Mouse (Mus musculus) gastrocnemius, postnatal 14 days (tissue): ENCODE data around the gene Metap2. TPM values are rescaled to one million over a fixed set of nuclear protein-coding genes. Genes with fewer than 3 reads are reported as not detected.

ENCODE experiments used
- DNase-seq: peaks from one replicate; pipeline ENCODE4 v3.0.0; 2021; ENCODE audit warnings: mixed read lengths
- intact Hi-C: fragments of 180-260 bp; cut with DNase I; formaldehyde crosslinking; loops from one replicate; pipeline ENCODE4 v1.15.1; 2025; ENCODE audit warnings: low total_unique reads
- total RNA-seq, 2 experiments: library from RNA; stranded (reverse); gene quantifications; 2 replicates each; pipeline ENCODE4 v1.2.3; 2021

The Metap2 gene
- total RNA-seq, 2 experiments from 2014 or later = 159 to 171 TPM

DNA sequence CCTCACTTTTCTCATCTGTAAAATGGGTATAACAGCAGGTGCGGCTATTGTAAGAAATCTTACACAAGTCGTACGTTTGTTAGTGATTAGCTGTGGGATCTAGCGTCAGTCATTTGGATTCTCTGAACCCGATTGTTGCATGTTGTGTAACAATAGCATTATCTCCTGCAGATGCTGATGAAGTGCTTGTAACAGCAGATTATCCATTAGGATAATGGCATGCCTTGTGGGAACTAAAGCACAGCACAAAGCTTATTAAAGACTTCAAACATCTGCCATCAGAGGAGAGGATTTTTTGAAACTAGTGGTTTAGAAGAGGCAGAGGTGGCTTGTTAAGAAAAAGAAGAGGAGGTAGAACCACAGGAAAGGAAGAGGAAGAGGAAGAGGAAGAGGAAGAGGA, 16.6 kb upstream of the Metap2 start:
- intact Hi-C loops = no loop called here

DNA sequence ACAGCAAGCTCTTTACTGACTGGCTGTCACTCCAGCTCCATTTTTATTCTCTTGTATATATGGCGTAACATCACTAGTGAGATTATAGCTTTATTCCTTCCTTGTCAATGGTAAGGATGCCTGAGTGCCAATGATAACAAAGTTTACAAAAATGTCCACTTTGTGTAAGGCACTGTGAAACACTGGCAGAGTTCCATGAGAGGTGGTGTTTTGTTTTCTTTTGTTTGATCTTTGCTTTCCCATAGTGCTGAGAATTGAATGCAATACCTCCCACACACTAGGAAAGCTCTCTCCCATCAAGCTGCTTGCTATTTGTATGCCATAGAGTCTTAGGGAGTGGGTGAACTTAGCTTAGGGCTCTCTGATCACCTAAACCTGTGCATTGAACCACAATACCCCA, 16.0 kb upstream of the Metap2 start:
- DNase-seq = no peak
- intact Hi-C loops = no loop called here

More for the DNA sequence above, 16.6 kb upstream of the Metap2 start:
- no peak for DNase-seq

DNA sequence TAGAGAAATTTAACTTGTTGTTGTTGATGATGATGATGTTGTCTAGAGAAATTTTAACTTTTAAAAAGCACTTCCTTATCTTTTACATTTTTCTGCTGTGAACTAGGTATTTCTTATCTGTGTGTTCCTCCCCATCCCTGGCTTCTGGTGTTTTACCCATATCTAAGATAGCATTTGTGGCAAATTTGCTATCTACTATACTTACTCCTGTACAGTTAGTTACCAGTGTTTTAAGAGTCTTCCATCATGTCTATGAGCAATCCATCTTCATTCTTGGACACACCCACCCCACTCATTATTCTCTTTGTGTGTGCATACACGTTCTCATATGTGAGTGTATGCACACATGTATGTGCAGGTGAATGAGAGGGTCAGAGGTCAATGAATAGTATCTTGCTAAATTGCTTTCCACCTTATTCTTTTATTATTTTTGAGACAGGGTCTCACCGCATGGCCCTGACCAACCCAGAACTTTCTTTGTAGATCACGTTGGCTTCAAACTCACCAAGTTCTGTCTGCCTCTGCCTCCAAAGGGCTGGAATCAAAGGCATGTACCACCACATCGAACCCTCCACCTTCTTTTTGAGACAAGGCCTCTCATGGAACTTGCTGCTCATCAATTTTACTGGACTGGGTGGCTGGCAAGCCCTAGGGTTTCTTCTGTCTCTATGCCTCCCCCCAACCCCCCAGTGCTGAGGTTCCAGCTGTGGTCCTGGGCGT, 15.4 kb upstream of the Metap2 start:
- intact Hi-C loops = no loop called here
- DNase-seq = no peak

DNA sequence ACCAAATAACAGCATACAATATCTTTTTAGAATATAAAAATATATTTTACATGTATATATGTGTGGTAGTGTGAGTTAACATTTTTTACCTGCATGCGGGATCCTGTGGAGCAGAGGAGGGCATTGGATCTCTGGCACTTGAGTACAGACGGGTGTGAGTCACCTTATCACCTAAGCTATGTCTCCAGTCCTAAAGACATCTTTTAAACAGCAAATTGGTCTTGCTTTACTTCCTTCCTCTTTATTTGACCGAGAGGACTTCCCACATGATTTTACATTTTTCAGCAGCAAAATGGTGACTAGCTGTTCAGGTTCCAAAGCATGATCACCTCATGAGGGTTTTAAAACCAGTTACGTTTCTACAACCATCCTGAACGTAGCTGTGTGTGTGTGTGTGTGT, 14.4 kb upstream of the Metap2 start:
- no peak for DNase-seq
- intact Hi-C loops = no loop called here

DNA sequence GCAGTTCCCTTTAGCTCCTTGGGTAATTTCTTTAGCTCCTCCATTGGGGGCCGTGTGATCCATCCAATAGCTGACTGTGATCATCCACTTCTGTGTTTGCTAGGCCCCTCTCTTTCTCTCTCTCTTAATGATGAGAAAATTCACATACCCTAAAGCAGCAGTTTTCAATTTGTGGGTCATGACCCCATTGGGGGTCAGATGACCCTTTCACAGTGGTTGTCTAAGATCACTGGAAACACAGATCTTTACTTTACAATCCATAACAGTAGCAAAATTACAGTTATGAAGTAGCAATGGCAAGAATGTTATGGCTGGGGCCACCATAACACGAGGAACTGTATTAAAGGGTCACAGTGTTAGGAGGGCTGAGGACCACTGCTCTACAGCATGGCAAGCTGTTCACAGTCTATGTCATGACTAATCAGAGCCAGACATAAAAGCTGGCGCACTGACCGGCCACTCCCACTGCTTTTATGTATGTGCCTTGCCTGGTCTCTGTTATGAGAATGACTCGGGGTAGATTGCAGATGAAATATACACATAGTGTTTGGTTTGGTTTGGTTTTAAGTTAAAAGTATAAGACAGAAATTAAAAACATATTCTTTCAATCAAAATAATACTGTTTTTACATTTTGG, 13.0 kb upstream of the Metap2 start:
- DNase-seq = no peak
- intact Hi-C loops = no loop called here

DNA sequence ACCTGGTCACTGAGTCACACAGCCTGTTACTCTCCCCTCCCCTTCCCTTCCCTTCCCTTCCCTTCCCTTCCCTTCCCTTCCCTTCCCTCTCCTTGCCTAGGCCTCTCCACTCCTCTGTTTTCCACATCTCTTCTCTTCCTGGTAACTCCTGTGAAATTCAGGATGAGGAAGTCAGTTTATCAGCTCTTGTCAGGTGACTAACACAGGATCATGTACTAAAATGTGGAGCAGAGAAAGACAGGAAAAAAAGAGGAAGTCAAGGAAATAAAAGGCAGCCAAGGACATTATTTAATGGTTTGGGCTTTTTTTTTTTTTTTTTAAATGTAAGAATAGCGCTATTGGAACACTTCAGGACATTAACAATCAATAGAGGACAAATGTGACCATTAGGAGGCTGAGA, 12.1 kb upstream of the Metap2 start:
- DNase-seq = no peak

DNA sequence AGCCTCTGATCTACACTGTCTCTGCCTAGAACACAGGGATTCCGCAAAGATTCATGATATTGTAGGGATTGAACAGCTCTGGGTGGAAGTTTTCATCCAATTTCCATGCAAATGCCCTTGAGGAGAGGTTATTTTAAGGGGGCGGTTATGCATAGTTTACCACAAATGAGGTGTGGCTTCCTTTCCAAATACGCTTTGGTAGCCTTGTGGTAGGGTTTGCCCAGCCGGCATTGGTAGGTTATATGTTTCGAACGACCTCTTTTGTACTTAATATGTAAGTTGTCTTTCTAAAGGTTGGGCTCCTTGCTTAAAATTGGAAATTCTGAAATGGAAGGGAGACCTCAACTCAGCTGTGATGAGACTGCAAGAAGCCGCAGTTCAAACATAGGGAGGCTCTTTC, 11.6 kb upstream of the Metap2 start:
- DNase-seq = no peak
- intact Hi-C loops = no loop called here

More for the DNA sequence above, 12.1 kb upstream of the Metap2 start:
- intact Hi-C loops = no loop called here

DNA sequence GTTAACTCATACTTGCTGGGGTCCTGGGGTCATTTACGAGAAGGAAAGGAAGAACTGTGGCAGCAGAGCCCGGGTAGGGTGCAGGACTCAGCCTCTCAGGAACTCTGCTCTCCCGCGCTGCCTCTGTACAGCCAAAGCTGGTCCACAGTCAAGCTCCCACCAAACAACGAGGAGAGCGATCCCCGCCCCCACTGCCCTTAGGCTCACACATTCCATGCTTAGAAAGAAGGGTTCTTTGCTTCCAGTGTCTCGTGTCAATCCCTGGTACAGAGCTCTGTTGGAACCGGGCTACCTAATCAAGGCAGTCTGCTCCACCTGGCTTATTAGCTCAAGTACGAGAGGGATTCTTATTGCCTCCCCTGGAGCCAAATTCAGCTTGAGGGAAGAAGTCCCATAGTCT, 10.5 kb upstream of the Metap2 start:
- intact Hi-C loops = no loop called here
- DNase-seq = no peak

GRCm38 (mm10) chr10:93899907-93900306, 3.0 kb upstream of the Metap2 start:
- DNase-seq = no peak
- intact Hi-C loops = no loop called here

- DNase-seq = no peak
- intact Hi-C loops = no loop called here
Observed at GRCm38 (mm10) chr10:93899303-93899702, 2.4 kb upstream of the Metap2 start.

GRCm38 (mm10) chr10:93892551-93892950, 4.3 kb downstream of the Metap2 start:
- DNase-seq = no peak
- intact Hi-C loops = no loop called here

DNA sequence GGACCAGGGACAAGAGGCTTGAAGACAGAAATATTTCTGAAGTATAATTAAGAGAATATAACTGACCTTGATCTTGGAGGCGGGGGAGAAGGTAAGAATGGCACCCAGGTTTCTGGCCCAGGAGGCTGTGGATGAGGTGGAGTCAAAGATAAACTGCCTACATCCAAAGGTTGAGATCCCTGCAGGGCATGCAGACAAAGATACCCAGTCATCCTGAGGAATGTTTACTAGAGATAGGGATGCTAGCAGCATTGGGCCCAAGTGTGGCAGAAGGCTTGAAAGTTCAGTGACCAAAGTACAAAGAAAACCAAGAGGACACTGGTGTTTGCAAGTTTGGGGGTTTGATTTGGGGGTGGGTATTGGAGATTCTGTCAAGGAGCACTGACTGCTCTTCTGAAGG, 5.9 kb downstream of the Metap2 start:
- intact Hi-C loops = no loop called here
- no peak for DNase-seq

DNA sequence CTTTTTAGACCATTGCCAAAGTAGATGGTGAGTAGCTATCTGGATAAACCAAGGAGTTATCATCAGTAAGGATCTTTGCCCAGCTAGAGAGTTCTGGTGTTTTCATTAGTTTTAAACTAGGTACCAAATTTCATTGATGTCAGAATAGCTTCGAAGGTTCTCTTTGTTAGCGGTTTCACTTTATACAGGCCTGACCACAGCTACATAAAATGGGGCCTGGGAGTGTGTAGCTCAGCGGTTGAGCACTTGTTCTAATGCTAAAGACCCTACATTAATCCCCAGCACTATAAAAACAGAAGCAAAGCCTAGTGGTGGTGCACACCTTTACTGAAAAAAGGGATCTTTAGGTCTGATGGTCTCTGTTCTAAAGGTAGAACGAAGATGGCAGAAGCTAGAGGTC, 6.3 kb downstream of the Metap2 start:
- intact Hi-C loops = no loop called here
- DNase-seq = no peak

DNA sequence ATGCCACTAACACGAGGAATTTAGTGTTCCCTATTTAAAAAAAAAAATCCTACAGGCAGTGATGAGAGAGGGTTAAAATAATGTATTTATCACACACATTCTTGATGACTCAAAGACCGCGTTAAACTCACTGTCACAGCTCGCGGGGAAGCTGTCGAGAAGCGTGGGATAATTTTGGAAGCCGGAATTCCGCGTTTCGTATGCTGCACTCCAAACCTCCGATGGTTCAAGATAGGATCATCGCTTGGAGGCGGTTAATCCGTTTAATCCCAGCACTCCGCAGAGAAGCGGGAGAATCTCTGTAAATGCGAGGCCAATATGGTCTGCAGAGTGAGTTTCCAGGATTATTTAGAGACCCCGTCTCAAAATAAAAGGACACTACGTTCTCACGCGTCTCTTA, 6.9 kb downstream of the Metap2 start:
- intact Hi-C loops = no loop called here
- no peak for DNase-seq

- intact Hi-C loops = no loop called here
- peak; percentile 89 for DNase-seq
Observed at GRCm38 (mm10) chr10:93889579-93889950, 7.3 kb downstream of the Metap2 start.

GRCm38 (mm10) chr10:93888935-93889578, 7.8 kb downstream of the Metap2 start:
- intact Hi-C loops = no loop called here
- peak; percentile 52 for DNase-seq

- intact Hi-C loops = no loop called here
Observed at GRCm38 (mm10) chr10:93888590-93888934, 8.3 kb downstream of the Metap2 start.

DNA sequence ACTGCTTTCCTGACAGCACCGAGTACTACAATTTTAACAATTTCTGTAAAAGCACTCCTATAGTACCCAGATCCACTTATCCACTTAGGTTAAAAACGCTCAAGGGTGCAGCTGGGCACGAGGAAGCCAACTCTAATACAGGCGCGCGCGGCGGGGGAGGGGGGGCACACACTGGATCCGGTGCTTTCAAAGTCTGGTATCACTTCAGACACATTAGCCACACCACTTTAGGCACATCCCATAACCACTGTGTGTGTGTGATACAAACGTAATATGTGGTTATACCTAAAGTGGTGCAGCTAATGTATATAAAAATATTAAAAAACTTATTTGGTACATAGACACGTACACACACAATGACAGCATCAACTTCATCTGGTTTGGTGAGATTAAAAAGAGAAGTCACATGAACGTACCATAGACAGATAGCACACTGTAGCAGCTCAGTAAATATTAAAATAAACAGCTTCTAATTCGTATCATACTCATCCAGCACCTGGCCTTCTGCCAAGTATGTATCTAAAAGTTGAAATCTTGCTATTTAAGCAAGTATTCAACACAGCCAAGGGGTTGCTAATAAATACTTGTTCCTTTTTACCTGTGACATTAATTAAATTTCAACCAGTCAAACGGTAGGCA, 10.9 kb downstream of the Metap2 start:
- no peak for DNase-seq
- intact Hi-C loops = no loop called here

More at GRCm38 (mm10) chr10:93888590-93888934, 8.3 kb downstream of the Metap2 start:
- DNase-seq = no peak

GRCm38 (mm10) chr10:93882738-93883364, 14.0 kb downstream of the Metap2 start:
- intact Hi-C loops = no loop called here
- DNase-seq = no peak

DNA sequence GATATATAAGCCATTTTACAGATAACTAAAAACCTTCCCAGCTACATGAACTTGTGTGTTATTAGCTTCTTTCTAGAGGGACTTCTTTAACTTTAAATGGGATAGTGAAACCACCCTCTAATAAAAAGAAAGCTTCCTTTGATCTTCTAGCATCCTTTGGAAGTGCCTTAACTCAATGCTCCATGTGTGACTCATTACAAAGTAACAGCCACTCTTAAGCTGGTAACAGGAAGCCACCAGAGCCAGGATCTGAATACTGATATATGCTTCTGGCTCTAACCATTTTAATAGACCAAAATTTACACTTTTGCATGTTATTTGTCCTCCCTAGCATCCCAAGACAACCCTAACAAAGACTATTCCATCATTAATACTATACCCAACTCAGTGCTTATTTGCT, 15.0 kb downstream of the Metap2 start:
- intact Hi-C loops = no loop called here
- DNase-seq = no peak
